Mouse (Mus musculus) A20 (cell line): Measurements from ENCODE around the gene Mep1a.

ENCODE experiments used
- DNase-seq: peaks from one replicate; pipeline ENCODE4 v3.0.0-alpha.2; 2011; ENCODE audit warnings: low read depth, low spot score

Mep1a gene

GRCm38 (mm10) chr17:43485982-43486381 lies 16.6 kb downstream of the Mep1a start:
- DNase-seq: no peak

- no peak for DNase-seq
Observed at GRCm38 (mm10) chr17:43477621-43478020, 25.0 kb downstream of the Mep1a start.

GRCm38 (mm10) chr17:43474775-43475174 lies 27.8 kb downstream of the Mep1a start:
- DNase-seq: no peak

DNA sequence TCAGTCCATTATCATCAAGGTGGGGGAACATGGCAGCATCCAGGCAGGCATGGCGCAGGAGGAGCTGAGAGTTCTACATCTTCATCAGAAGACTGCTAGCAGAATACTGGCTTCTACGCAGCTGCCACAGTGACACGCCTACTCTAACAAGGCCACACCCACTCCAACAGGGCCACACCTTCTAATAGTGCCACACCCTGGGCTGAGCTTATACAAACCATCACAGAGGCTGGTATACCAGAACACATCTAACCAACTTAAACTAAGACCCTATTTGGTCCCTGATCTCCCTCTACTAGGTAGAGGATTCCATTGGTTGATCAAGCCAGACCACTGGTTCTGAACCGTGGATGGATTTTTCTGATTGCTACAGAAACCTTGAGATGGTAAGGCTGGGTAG lies 30.1 kb downstream of the Mep1a start:
- peak; percentile 4 for DNase-seq

- DNase-seq: no peak
Observed at GRCm38 (mm10) chr17:43470039-43470438, 32.6 kb downstream of the Mep1a start.

- DNase-seq: peak; percentile 31
Observed at GRCm38 (mm10) chr17:43460245-43461181, 42.1 kb downstream of the Mep1a start.

GRCm38 (mm10) chr17:43459737-43460230 lies 42.8 kb downstream of the Mep1a start:
- DNase-seq: no peak

GRCm38 (mm10) chr17:43458598-43458997 lies 44.0 kb downstream of the Mep1a start:
- peak; percentile 54 for DNase-seq

DNA sequence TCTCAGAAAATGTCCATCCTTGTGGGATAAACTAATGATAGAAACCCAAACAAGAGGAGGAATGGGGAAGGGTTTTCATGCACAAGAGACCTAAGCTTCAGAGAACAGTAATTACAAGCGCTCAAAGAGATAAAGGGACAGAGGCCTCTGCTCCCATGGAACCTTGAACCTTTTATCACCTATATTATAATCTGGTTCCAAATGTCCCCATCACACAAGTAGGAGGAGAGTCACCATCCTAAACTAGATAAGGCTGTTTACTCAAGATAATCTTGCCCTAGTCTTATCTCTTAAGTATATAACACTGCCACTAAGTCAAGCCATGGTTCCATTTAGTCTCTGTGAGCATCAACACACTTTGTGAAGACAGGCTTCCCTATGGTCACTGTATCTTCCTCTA lies 51.4 kb downstream of the Mep1a start:
- DNase-seq: no peak

DNA sequence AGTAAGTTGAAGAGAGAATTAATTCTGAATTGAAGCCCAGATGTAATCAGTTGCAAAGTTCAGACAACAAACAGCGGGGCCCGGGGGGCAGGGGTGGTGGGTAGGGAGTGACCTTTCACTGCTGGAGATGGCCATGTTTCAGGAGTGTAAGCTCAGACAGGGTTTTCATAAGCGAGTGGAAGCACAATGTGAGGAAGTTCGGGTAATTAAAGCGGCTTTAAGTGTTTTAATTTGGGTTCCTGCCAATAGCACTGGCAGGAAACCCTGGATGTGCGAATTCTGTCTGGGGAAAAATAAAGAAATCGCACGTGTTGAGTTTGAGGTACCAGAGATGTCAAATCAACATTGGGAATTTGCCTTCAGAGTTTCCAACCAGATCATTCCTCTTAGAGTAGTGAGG lies 68.1 kb downstream of the Mep1a start:
- DNase-seq: no peak

DNA sequence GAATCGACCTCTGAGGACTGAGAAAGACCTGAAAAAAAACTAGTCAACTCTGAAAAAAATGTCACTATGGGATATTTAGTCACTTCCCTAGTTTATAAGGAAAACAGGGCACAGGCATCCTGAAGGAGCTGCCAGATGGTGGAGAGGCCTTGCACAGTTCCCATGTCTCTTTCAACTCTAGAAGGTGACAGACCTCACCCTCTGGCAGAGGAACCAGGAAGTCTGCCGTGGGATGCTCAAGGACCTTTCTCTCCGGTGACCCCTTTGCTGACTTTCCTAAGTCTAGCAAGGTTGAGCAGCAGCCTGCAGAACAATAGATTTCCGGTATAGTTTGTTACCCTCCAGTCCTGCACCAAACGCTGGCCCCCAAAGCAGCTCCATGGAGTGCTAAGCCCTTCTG lies 70.9 kb downstream of the Mep1a start:
- no peak for DNase-seq
